Mouse (Mus musculus): ENCODE data around the gene Gm49318.
A peak's percentile ranks its signal among the peaks of the same experiment; 100 is the strongest.

Gm49318 gene

DNA sequence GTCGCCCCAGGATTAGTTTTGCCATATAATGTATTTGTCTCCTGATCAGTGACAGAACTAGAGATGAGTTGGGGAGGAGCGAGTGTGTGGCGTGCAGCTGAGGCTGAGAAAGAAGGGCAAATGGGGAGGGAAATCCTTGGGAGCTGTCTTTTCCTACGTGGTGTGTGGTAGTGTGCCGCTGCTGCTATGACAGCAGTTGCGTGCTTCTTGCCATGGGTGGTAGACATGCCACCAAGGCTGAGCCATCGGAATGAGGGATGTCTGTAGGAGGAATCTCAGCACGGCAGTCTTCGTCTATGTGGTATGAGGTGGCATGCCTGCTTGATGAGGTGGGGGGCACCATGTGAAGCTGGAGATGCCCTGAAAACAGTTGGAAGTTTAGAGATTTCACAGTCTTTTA lies 40.7 kb downstream of the Gm49318 start:
- no peak for DNase-seq (ENCODE audit: low spot score in 2 of 2)

DNA sequence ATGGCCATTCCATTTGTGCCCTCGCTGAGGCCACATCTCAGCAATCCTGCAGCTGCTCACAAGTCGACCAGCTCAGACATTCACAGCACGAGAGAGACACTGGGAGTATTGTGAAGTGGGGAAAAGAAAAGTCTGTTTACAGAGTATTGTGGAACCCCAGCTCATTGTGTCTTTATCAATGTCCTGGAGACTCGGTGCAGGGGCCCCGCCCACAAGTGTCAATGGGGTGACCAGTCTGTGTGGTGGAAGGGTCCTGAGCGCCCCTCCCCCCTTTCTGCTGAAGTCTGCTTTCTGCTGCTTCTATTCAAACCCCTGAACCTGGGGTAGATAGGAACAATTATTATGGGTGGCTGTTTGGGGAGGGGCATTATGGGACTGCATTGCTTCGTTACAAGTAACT lies 42.6 kb downstream of the Gm49318 start:
- no peak for DNase-seq (ENCODE audit: low spot score in 2 of 2)

DNA sequence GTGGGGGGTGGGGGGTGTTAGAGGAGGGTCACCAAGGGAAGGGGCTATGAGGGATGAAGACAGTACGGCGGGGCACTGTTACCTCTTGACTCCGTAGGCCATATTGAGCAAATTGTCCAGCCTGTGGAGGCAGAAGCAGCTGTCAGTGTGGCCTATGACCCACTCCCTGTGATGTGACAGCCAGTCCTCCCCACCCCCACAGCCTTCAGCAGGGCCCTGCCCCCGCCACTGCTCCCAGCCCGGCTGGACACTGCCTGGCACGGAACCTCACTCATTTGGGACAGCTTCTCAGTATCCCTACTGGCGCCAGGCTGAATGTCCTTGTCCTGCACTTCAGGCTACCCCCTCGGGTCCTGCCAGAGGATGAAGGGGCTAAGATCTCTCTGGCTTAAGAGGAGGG lies 46.5 kb downstream of the Gm49318 start:
- no peak for DNase-seq (ENCODE audit: low spot score in 2 of 2)

DNA sequence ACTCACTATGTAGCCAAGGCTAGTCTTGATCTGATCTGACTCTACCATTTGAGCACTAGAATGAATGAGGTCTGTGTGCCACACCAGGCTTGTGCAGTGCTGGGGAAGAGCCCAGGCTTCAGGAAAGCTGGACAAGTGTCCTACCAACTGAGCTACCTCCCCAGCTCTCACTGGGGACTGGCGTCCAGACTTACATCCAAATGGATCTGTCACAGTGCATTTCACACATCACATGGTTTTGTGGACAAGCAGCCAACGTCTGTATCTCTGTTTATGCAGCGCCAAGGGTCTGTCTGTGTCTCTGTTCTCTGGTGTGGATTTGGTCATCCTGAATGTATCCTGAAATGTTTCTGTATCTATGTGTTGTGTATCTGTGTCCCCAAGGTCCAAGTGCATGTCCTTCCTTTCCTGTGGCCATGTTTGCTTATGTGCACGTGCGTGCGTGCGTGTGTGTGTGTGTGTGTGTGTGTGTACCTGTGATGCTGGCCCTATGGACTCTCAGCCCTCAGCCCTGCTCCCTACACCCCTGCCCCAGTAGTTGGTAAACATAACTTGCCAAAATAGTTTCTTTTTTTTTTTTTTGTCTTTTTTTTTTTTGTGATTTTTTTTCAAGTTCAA lies 53.7 kb downstream of the Gm49318 start:
- no peak for DNase-seq (ENCODE audit: low spot score in 2 of 2)

GRCm38 (mm10) chr9:22016245-22016644 lies 54.8 kb downstream of the Gm49318 start:
- no peak for DNase-seq (ENCODE audit: low spot score in 2 of 2)

DNA sequence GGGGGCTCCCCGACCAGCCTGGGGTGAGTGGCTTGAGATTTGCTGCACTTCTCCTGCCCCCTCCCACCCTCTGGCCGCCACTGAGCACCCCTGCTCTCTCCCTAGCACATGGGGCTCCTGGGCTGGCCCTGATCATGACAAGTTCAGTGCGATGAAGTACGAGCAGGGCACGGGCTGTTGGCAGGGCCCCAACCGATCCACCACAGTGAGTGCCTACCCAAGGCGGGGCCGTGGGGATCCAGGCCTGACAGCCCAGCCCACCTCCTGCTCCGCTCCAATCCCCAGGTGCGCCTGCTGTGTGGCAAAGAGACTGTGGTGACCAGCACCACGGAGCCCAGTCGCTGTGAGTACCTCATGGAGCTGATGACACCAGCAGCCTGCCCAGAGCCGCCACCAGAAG lies 58.3 kb downstream of the Gm49318 start:
- DNase-seq (ENCODE audit: low spot score in 2 of 2) = no peak

- DNase-seq (ENCODE audit: low spot score in 2 of 2) = no peak
These were observed 60.0 kb downstream of the Gm49318 start for GRCm38 (mm10) chr9:22011055-22011454.

DNA sequence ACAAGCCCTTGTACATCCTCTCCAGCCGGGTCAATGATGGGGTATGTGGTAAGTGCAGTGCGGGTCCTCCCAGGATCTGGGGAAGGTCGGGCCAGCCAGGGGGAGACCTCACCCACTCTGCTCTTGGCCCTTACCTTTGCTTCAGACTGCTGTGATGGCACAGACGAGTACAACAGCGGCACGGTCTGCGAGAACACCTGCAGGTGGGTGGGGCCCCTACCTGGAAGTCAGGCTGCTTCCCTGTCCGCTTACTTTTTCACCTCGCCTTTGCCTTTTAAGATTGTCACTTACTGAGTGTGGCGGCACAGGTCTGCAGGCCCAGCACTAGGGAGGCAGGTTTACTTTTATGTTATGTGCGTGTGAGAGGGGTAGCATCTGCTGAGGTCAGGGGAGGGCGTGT lies 66.5 kb downstream of the Gm49318 start:
- no peak for DNase-seq (ENCODE audit: low spot score in 2 of 2)

GRCm38 (mm10) chr9:22003163-22003554 lies 67.9 kb downstream of the Gm49318 start:
- DNase-seq (ENCODE audit: low spot score in 2 of 2) = no peak

- DNase-seq (ENCODE audit: low spot score in 2 of 2) = peak; percentile 100
These were observed 68.6 kb downstream of the Gm49318 start, which contains the start of the genes Ccdc151 and Prkcsh for GRCm38 (mm10) chr9:22002194-22003162. Gene Ccdc151, minus strand, starts transcription at chr9:22002634. Gene Prkcsh, plus strand, starts transcription at chr9:22002806.

- DNase-seq (ENCODE audit: low spot score in 2 of 2) = no peak
These were observed 69.4 kb downstream of the Gm49318 start for GRCm38 (mm10) chr9:22001633-22002032.

DNA sequence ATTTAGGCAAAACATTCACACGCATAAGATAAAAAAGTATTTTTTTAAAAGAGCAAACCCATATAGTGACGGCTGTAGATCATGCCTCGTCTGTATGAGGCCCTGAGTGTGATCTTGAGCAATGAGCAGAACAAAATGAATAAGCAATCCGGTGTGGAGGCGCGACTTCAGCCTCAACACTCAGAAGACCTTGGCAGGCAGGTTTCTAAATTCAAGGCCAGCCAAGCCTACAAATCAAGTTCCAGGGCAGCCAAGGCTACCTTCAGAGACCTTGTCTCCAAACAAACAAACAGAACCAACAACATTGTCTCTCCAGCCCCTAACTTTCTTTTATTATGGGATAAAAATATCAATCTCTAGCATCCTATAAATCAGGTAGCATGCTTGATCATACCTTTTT lies 70.8 kb downstream of the Gm49318 start:
- DNase-seq (ENCODE audit: low spot score in 2 of 2) = no peak

DNA sequence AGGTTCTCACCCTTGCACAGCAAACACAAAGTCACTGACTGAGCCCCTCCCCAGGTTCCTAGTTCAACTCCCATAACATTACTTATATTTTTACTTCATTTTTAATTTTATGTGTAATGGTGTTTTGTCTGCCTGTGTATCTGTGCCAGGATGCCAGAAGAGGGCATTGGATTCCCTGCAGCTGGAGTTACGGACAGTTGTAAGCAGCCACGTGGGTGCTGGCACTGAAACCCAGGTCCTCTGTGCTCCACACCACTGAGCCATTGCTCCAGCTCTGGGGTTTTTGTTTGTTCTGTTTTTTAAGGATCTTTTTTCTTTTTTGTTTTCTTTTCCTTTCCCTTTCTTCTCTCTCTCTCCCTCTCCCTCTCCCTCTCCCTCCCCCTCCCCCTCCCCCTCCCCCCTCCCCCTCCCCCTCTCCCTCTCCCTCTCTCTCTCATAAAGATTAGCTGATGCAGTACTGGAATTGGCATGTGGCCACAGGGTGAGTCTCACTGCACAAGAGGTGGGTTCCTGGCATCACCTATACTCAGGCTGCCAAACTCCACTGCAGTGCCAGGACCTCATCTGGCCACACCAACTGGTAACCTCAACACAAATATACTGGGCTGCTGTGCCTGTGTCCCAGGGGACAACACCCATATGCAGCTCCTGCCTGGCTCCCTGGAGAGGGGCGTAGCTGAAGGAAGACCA lies 74.7 kb downstream of the Gm49318 start:
- DNase-seq (ENCODE audit: low spot score in 2 of 2) = no peak

GRCm38 (mm10) chr9:21992227-21992626 lies 78.8 kb downstream of the Gm49318 start:
- no peak for DNase-seq (ENCODE audit: low spot score in 2 of 2)

DNA sequence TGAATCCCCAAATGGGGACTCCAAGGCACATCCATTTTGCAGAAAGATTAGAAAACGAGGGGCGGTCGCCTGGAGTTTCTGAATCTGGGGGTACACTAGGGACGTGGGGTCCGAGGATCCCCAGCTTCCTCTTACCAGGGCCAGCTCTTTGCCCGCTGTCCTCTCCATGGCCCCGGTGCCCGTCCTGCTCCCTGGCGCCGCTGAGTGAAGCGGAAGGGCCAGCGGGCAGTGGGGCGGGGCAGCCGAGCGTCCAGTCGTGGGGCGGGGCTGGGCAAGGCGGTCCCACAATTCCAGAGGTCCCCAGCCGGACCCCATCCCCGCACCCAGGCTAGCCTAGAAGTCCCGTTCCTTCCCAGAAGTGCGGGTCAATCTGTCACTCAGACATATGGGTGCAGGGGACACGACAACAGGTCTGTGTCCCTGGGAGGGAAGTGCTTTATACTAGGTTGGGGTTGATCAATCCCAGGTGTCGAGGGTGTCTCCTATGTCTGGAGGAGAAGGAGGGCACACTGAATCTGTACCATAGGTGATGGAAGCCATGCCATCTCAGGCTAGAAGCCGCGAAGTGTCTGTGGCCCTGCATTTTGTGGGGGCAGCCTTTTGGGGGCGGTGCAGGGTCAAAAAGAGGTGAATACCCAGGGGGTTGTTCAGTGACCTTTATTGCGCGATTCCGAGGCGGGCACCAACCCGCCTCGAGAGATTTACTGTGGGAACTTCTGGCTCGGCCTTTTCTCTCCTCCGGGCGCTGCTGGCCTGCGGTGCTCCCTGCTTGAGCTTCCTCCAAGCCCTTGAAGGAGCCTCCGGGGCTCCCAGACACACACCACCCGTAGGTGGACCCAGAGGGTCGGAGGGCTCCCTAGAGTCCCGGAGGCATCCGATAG lies 81.6 kb downstream of the Gm49318 start, which contains the start of gene Rgl3:
Gene Rgl3 (minus strand): TSS at position 217 of the 881 bp plus-strand sequence.
- peak; percentile 51 to 57 for DNase-seq (ENCODE audit: low spot score in 2 of 2)

DNA sequence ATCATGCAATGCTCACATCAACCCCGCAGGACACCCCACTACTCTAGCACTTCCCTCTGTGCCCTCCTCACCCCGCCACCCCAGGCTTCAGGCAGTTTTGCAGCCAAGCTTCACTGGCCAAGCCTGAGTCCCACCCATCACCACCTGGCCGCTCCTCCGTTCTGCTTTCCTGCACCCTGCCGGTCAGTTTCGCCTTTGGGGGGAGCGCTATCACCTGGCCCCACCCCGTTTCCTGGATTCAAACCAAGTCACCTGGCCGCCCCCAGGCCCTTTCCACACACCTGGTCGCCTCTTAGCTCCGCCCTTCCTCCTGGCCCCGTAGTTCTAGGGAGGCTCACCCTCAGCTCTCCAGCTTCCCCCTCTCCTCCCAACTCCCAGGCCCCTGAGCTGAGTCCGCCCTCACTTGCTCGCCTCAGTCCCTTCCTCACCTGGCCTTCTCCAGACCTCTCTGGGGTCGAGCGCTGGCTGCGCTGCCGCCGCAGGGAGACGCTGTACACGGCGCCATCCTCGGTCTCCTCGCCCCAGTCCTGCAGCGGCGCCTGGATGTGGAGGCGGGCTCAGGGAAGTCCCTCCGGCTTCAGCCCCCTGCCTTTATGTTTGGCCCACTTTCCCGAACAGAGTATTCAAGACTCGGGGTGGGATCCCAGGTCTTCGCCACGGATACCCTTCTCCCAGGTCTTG lies 82.5 kb downstream of the Gm49318 start:
- no peak for DNase-seq (ENCODE audit: low spot score in 2 of 2)

GRCm38 (mm10) chr9:21987592-21988342 lies 83.3 kb downstream of the Gm49318 start:
- no peak for DNase-seq (ENCODE audit: low spot score in 2 of 2)

All from heart, adult 9 months (tissue).